In the genomic region with DNA sequence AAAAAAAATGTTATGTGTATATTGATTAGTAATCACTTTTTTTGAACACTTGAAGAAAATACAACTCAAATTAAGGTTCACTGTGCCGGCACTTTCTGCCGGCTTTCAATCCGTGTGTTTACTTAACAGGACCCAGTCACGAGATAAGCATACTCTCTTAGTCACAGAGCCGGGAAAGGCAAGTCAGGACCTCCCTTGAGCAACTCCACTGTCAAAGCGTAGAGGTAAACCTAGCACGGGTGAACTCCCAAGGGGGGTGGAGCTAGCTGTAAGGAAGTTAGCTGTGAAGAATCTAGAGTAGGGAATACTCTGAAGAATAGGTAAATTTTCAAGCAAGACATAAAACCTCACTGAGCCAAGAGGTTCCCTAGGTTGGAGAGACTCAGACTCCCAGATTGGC, we compare ENCODE assay signal across 13 mouse cellular contexts.
"Had no signal": no experiment of that assay in that cellular context is flagged by ENCODE, and none has a peak within 500 bp of the region (broad histone marks: within the 10 kb centered on the region; RNA-seq: fewer than 3 reads in every experiment).

No protein-coding gene starts in this region.

- H3K27me3 ChIP-seq: kidney, embryonic 15.5 days; liver, embryonic 15.5 days; midbrain, embryonic 13.5 days; neural tube, embryonic 15.5 days had no signal

- H3K4me3 ChIP-seq: kidney, embryonic 15.5 days; limb, embryonic 10.5 days; liver, embryonic 15.5 days; midbrain, embryonic 13.5 days; neural tube, embryonic 15.5 days had no signal

- H3K4me2 ChIP-seq: kidney, embryonic 15.5 days; liver, embryonic 11.5 days; liver, embryonic 15.5 days; midbrain, embryonic 13.5 days; neural tube, embryonic 15.5 days had no signal

- H3K9me3 ChIP-seq: kidney, embryonic 15.5 days; limb, embryonic 10.5 days; liver, embryonic 15.5 days; midbrain, embryonic 13.5 days; neural tube, embryonic 15.5 days had no signal

- H3K27ac ChIP-seq: kidney, embryonic 15.5 days; limb, embryonic 10.5 days; liver, embryonic 15.5 days; midbrain, embryonic 13.5 days; neural tube, embryonic 15.5 days had no signal

- H3K36me3 ChIP-seq: kidney, embryonic 15.5 days; limb, embryonic 10.5 days; liver, embryonic 15.5 days; midbrain, embryonic 13.5 days; neural tube, embryonic 15.5 days had no signal

- ATAC-seq: inflammation-experienced regulatory T-cells, adult 6 months; midbrain, embryonic 13.5 days had no signal

- H3K9ac ChIP-seq: kidney, embryonic 15.5 days; liver, embryonic 15.5 days; midbrain, embryonic 13.5 days; neural tube, embryonic 15.5 days had no signal

- DNase-seq: kidney, postnatal 14 days; lung, adult 2 months; lung, postnatal 36 days; right cerebral cortex, adult 18-20 months; right cerebral cortex, postnatal 25 days; thymus, postnatal 36 days had no signal

- H3K4me1 ChIP-seq: limb, embryonic 10.5 days; liver, embryonic 15.5 days; midbrain, embryonic 13.5 days; neural tube, embryonic 15.5 days had no signal
